Mouse (Mus musculus): ENCODE measurements around the gene Hoga1. TPM values are rescaled to one million over a fixed set of nuclear protein-coding genes. Genes with fewer than 3 reads are reported as not detected.

Gene Hoga1
- polyA plus RNA-seq (2015; fragmentation: Nextera tagmentation; extraction: Ambion mirVana): 0.44 and 0.80 TPM in 2 replicates

- Histone ChIP-seq H3K4me2 (peak within 1 kb of the TSS; percentile 66), H3K9ac (peak within 1 kb of the TSS; percentile 16), H3K4me1 (replicated peaks) (peaks cover 4% of the 10 kb centered on the region), H3K27ac (no peak within 1 kb of the TSS), H3K36me3 (no peaks in the 10 kb centered on the region), H3K9me3 (replicated peaks) (no peaks in the 10 kb centered on the region), H3K27me3 (peaks cover 3% of the 10 kb centered on the region; the same call in 1 of the 2 replicates), H3K4me3 (peak within 1 kb of the TSS; percentile 47)
- peak; percentile 91 for ATAC-seq (replicated peaks; ENCODE audit: insufficient number of reproducible peaks, insufficient read depth, low FRiP score, low read depth)
- 20% methylated on average over 23 of the region's 23 CpGs for WGBS
Observed at GRCm38 (mm10) chr19:42045269-42046102, at the start of gene Hoga1. Gene Hoga1 (plus strand): TSS chr19:42045610.

- Histone ChIP-seq H3K4me1 (replicated peaks) (peaks cover 74% of the 10 kb centered on the region), H3K27ac (peak overlapping the region; percentile 62), H3K27me3 (no peaks in the 10 kb centered on the region), H3K36me3 (no peaks in the 10 kb centered on the region), H3K9me3 (replicated peaks) (no peaks in the 10 kb centered on the region), H3K9ac (no peak overlapping the region), H3K4me2 (no peak overlapping the region), H3K4me3 (no peak overlapping the region)
- ATAC-seq (replicated peaks; ENCODE audit: insufficient number of reproducible peaks, insufficient read depth, low FRiP score, low read depth): 0 out of 2 replicates have a peak, but pooled peaks have one; percentile 41
- 48% methylated on average over 10 of the region's 10 CpGs for WGBS
Observed at GRCm38 (mm10) chr19:41997090-41997489, 48.3 kb upstream of the Hoga1 start.

DNA sequence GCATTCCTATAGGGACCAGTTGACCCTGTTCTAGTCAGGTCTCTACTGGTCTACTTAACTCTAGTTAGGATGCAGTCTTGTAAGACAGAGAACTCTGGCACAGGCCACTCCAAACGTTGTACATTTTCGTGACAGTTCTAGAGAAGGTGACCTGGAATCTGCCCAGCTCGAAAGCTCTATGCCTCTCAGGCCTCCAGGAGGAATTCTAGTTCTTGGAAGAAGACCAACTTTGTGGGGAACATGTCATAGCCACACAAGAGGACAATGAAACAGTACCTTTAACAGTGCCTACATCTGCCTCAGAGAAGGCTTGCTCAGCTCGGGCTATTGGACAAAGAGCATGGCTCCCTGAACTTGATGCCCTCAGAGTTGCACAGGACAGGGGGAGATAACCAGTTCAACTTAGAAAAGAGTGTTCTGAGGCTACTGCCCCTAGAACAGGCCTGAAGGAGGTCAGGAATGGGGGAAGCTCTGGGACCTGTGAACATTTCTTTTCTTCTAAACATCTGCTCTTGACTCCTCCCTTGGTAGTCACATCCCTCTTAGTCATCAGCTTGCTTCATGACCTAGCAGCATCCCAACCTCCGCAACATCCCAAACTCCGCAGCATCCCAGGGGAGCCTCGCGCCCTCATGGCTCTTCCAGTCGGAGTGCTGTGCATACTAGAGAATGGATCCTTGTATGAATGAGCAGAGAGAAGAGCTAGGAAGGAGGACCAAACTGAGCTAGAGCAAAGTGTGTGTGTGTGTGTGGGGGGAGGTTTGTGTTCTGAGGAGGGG, 46.5 kb upstream of the Hoga1 start:
- H3K9me3 ChIP-seq (replicated peaks): no peaks in the 10 kb centered on the region
- H3K27me3 ChIP-seq: no peaks in the 10 kb centered on the region
- H3K4me2 ChIP-seq: no peak overlapping the region
- H3K36me3 ChIP-seq: no peaks in the 10 kb centered on the region
- H3K4me1 ChIP-seq (replicated peaks): peaks cover 60% of the 10 kb centered on the region
- H3K27ac ChIP-seq: peak overlapping the region; percentile 81
- no peak overlapping the region for H3K4me3 ChIP-seq
- ATAC-seq (replicated peaks; ENCODE audit: insufficient number of reproducible peaks, insufficient read depth, low FRiP score, low read depth): 0 out of 2 replicates have a peak, but pooled peaks have one; percentile 37
- H3K9ac ChIP-seq: no peak overlapping the region
- WGBS: 71% methylated on average over 9 of the region's 9 CpGs

GRCm38 (mm10) chr19:41999688-42000283, 45.6 kb upstream of the Hoga1 start:
- no peak overlapping the region for H3K4me2 ChIP-seq
- H3K9ac ChIP-seq: no peak overlapping the region
- H3K27ac ChIP-seq: peak overlapping the region; percentile 81
- 78% methylated on average over 4 of the region's 4 CpGs for WGBS
- H3K36me3 ChIP-seq: no peaks in the 10 kb centered on the region
- H3K9me3 ChIP-seq (replicated peaks): no peaks in the 10 kb centered on the region
- H3K27me3 ChIP-seq: no peaks in the 10 kb centered on the region
- ATAC-seq (replicated peaks; ENCODE audit: insufficient number of reproducible peaks, insufficient read depth, low FRiP score, low read depth): no peak
- peaks cover 68% of the 10 kb centered on the region for H3K4me1 ChIP-seq (replicated peaks)
- no peak overlapping the region for H3K4me3 ChIP-seq

DNA sequence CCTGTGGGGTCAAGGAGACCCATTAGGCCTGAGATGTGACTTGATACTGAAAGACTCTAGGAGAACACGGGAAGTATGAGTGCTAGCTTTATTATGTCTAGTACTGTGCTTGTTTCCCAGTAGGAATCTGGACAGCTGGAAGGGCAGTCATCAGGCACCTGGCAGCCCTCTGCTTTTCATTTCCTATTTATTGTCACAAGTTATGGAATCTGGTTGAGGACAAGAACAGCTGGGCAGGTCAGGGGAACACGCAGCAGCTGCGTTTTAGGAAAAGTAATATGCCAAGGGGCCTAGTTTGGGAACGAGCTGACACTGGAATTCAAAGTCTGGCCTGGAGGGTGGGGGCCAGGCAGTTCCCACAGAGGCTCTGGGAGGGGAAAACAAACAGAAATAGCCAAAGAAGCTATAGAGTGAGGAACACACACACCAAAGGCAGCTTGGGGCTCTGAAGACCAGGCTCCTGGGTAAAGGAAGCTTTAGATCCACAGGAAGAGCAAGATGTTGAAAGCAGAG, 44.9 kb upstream of the Hoga1 start:
- Histone ChIP-seq H3K4me1 (replicated peaks) (peaks cover 74% of the 10 kb centered on the region), H3K4me3 (no peak overlapping the region), H3K36me3 (no peaks in the 10 kb centered on the region), H3K9me3 (replicated peaks) (no peaks in the 10 kb centered on the region), H3K27me3 (no peaks in the 10 kb centered on the region), H3K9ac (no peak overlapping the region; the same call in 1 of the 2 replicates), H3K4me2 (no peak overlapping the region), H3K27ac (peak overlapping the region; percentile 81)
- ATAC-seq (replicated peaks; ENCODE audit: insufficient number of reproducible peaks, insufficient read depth, low FRiP score, low read depth): no peak
- WGBS: 15% methylated on average over 4 of the region's 4 CpGs

DNA sequence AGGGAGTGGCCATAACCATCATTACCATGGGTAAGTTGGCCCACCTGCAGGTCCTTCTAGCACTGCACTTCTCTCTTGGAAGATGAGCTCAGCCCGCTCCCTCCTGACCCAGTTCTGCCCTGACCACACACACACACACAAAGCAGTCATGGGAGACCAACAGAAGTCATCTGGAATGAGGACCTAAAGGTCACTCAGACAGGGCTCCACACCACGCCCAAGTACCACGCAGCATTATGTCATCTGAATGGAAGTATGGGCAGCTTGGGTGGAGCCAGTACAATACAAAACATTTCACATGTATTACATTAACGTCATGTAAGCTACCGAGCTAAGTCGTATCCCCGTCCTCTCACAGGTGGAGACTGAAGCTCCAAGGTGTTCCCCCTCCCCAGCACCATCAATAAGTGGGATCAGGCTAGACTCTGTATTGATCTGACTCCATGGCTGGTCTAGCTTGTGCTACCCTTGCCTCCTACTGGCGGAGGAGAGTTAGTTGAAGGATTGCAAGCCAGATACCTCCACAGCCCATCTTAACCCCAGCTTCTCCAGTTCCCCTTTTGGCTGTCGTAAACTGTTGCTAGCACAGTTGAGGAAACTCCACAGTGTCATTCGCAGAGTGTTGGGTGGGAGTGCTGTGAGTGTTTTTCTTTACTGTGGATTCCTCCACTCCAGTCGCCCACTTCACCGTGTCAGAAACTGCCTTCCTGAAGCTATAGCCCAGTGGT, 44.0 kb upstream of the Hoga1 start:
- H3K4me1 ChIP-seq (replicated peaks): peaks cover 75% of the 10 kb centered on the region

GRCm38 (mm10) chr19:42004258-42004657, 41.2 kb upstream of the Hoga1 start:
- Histone ChIP-seq H3K27me3 (no peaks in the 10 kb centered on the region), H3K9ac (no peak overlapping the region), H3K4me2 (no peak overlapping the region), H3K4me1 (replicated peaks) (peaks cover 72% of the 10 kb centered on the region), H3K36me3 (no peaks in the 10 kb centered on the region), H3K4me3 (no peak overlapping the region), H3K9me3 (replicated peaks) (no peaks in the 10 kb centered on the region), H3K27ac (peak overlapping the region; percentile 28; the same call in 1 of the 2 replicates)
- WGBS: 30% methylated on average over 6 of the region's 6 CpGs
- ATAC-seq (replicated peaks; ENCODE audit: insufficient number of reproducible peaks, insufficient read depth, low FRiP score, low read depth): no peak

More for the DNA sequence above, 44.0 kb upstream of the Hoga1 start:
- no peak for ATAC-seq (replicated peaks; ENCODE audit: insufficient number of reproducible peaks, insufficient read depth, low FRiP score, low read depth)
- Histone ChIP-seq H3K27me3 (no peaks in the 10 kb centered on the region), H3K4me3 (no peak overlapping the region), H3K9ac (no peak overlapping the region), H3K4me2 (no peak overlapping the region), H3K36me3 (no peaks in the 10 kb centered on the region), H3K27ac (peak overlapping the region; percentile 81), H3K9me3 (replicated peaks) (no peaks in the 10 kb centered on the region)
- WGBS: 91% methylated on average over 12 of the region's 12 CpGs

- no peaks in the 10 kb centered on the region for H3K27me3 ChIP-seq
- no peak overlapping the region for H3K4me3 ChIP-seq
- ATAC-seq (replicated peaks; ENCODE audit: insufficient number of reproducible peaks, insufficient read depth, low FRiP score, low read depth): no peak
- peak overlapping the region; percentile 51 for H3K27ac ChIP-seq
- no peak overlapping the region for H3K4me2 ChIP-seq
- H3K9me3 ChIP-seq (replicated peaks): no peaks in the 10 kb centered on the region
- 33% methylated on average over 3 of the region's 3 CpGs for WGBS
- no peak overlapping the region for H3K9ac ChIP-seq
- peaks cover 58% of the 10 kb centered on the region for H3K4me1 ChIP-seq (replicated peaks)
- H3K36me3 ChIP-seq: no peaks in the 10 kb centered on the region
Observed at GRCm38 (mm10) chr19:42005616-42006015, 39.8 kb upstream of the Hoga1 start.

DNA sequence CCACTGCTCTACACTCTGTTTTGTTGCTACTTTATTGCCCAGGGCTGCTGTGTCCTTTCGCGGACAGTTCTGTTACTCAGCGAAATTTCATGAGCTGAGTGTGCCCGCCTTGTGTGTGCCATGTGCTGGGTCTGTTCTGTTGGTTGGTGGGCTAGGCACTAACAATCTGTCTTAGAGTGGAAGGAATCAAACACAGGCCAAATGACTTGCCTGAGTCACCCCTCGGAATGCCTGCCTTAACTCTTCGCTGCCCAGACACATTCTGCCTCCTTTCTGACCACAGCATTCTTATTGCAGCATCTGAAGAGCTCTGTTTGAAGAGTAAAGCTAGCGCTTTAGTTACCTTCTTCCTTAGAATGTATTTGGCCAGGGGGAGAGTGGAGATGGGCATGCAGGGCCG, 38.8 kb upstream of the Hoga1 start:
- Histone ChIP-seq H3K27ac (no peak overlapping the region), H3K9ac (no peak overlapping the region), H3K4me2 (no peak overlapping the region), H3K36me3 (no peaks in the 10 kb centered on the region), H3K4me3 (no peak overlapping the region), H3K9me3 (replicated peaks) (no peaks in the 10 kb centered on the region), H3K4me1 (replicated peaks) (peaks cover 49% of the 10 kb centered on the region), H3K27me3 (no peaks in the 10 kb centered on the region)
- no peak for ATAC-seq (replicated peaks; ENCODE audit: insufficient number of reproducible peaks, insufficient read depth, low FRiP score, low read depth)
- WGBS: 65% methylated on average over 8 of the region's 8 CpGs

DNA sequence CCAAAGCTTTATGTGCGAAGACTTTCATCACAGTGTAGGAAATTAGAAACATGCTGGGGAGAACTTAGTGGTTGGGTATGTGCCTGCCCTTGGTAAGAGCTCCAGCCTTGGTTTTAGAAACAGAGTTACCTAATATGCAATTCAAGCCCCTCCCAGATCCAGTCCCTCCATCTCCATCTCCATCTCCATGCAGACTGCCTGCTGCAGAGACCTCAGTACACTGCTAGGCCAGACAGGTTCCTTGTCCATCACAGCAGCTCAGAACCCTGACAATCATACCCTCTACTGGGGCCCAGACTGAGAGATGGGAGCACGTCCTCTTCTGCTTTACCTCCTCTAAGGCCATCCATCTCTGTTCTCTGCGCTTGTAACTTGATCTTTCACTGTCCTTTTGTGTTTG, 36.8 kb upstream of the Hoga1 start:
- H3K9me3 ChIP-seq (replicated peaks): no peaks in the 10 kb centered on the region
- no peaks in the 10 kb centered on the region for H3K27me3 ChIP-seq
- H3K4me1 ChIP-seq (replicated peaks): peaks cover 49% of the 10 kb centered on the region
- WGBS: 49% methylated on average over 3 of the region's 3 CpGs
- H3K4me3 ChIP-seq: no peak overlapping the region
- H3K27ac ChIP-seq: peak overlapping the region; percentile 67
- ATAC-seq (replicated peaks; ENCODE audit: insufficient number of reproducible peaks, insufficient read depth, low FRiP score, low read depth): no peak
- no peak overlapping the region for H3K9ac ChIP-seq
- no peaks in the 10 kb centered on the region for H3K36me3 ChIP-seq
- H3K4me2 ChIP-seq: no peak overlapping the region

Data from heart, embryonic 15.5 days (tissue).